Mouse (Mus musculus): Measurements from ENCODE around the gene Errfi1.

- TF ChIP-seq CTCF (conservative IDR thresholded peaks at IDR 0.05; ENCODE audit: low read length) (no peak), NANOG (IDR thresholded peaks at IDR 0.05; ENCODE audit: borderline replicate concordance, low read length) (no peak), POU5F1 (IDR thresholded peaks at IDR 0.05; ENCODE audit: borderline replicate concordance, low read length) (no peak)
Observed at GRCm38 (mm10) chr4:150913743-150914142, 60.0 kb downstream of the Errfi1 start.

Measured in E14TG2a.4 (cell line).